Mouse (Mus musculus) hindbrain, postnatal 0 days (tissue): ENCODE measurements around the gene Gimap5. TPM values are rescaled to one million over a fixed set of nuclear protein-coding genes. Genes with fewer than 3 reads are reported as not detected.

Experiments
- ATAC-seq: fragments of 200-750 bp; cut with Nextera tagmentation; 2 replicates; pipeline ENCODE4 v1.8.0; 2017; ENCODE audit warnings: mild to moderate bottlenecking, moderate TSS enrichment, moderate library complexity
- DNase-seq: peaks from one replicate; pipeline ENCODE4 v3.0.0-alpha.2; 2015; ENCODE audit warnings: low spot score
- H3K27ac ChIP-seq: fragments of 300-500 bp; sonication (generic); 2 replicates; pipeline ENCODE4 v1.5.1; 2014; ENCODE audit warnings: mild to moderate bottlenecking
- H3K27me3 ChIP-seq: fragments of 300-500 bp; sonication (generic); 2 replicates; pipeline ENCODE4 v1.6.1; 2014; ENCODE audit warnings: low read length, mixed read lengths; ENCODE audit not compliant: insufficient read depth
- H3K36me3 ChIP-seq: fragments of 300-500 bp; sonication (generic); 2 replicates; pipeline ENCODE4 v1.6.1; 2014; ENCODE audit warnings: low read length, mixed read lengths; ENCODE audit not compliant: insufficient read depth
- H3K4me1 ChIP-seq: fragments of 300-500 bp; sonication (generic); 2 replicates; pipeline ENCODE4 v1.6.1; 2014; ENCODE audit warnings: antibody characterized with exemption, low read length, mixed read lengths; ENCODE audit not compliant: insufficient read depth
- H3K4me2 ChIP-seq: fragments of 300-500 bp; sonication (generic); 2 replicates; pipeline ENCODE4 v1.6.1; 2014; ENCODE audit warnings: low read depth, mild to moderate bottlenecking, low read length, moderate library complexity, mixed read lengths
- H3K4me3 ChIP-seq: fragments of 300-500 bp; sonication (generic); 2 replicates; pipeline ENCODE4 v1.5.1; 2014; ENCODE audit warnings: low read length
- H3K9ac ChIP-seq: fragments of 300-500 bp; sonication (generic); replicated peaks from 2 replicates; pipeline ENCODE4 v1.6.1; 2014; ENCODE audit warnings: mild to moderate bottlenecking, low read length, moderate library complexity, mixed read lengths
- H3K9me3 ChIP-seq: fragments of 300-500 bp; sonication (generic); 2 replicates; pipeline ENCODE4 v1.6.1; 2016; ENCODE audit warnings: low read length, mixed read lengths
- CTCF ChIP-seq: IDR thresholded peaks from 2 replicates; pipeline ENCODE4 v1.5.1; 2016; ENCODE audit warnings: antibody characterized with exemption, control low read depth, low read depth
- WGBS: fragments of 180-500 bp; shearing (Covaris S2); extraction: QIAGEN DNeasy Blood & Tissue Kit; methylation state at CpG from one replicate; pipeline ENCODE4 v1.1.7; 2014; 5-methylcytosine and 5-hydroxymethylcytosine counted together
- polyA plus RNA-seq: library from polyadenylated mRNA; unstranded; fragments of >200 nt; fragmentation: Nextera tagmentation; extraction: Ambion mirVana; gene quantifications from 2 replicates; pipeline ENCODE4 v1.2.1, GENCODE M21; 2015
- total RNA-seq: library from RNA; depleted of rRNA; stranded (reverse); fragments of >200 nt; gene quantifications from 2 replicates; pipeline ENCODE4 v1.2.3, GENCODE M21; 2014; rRNA removed

Gene Gimap5
- total RNA-seq (0.68 and 5.1 TPM in 2 replicates), polyA plus RNA-seq (1.9 and 2.4 TPM in 2 replicates)

GRCm38 (mm10) chr6:48745959-48746889 lies at the start of gene Gimap5:
Gene Gimap5 (plus strand): TSS chr6:48746197.
- H3K9me3 ChIP-seq = no peaks in the 10 kb centered on the region

GRCm38 (mm10) chr6:48696830-48697554 lies 49.0 kb upstream of the Gimap5 start:
- no peaks in the 10 kb centered on the region for H3K36me3 ChIP-seq
- no peak overlapping the region for H3K9ac ChIP-seq
- ATAC-seq (no peak), DNase-seq (no peak)
- WGBS = 83% methylated on average over 4 of the region's 4 CpGs
- no peaks in the 10 kb centered on the region for H3K4me1 ChIP-seq
- no peak overlapping the region for H3K27ac ChIP-seq
- no peak overlapping the region for H3K4me2 ChIP-seq
- H3K27me3 ChIP-seq = no peaks in the 10 kb centered on the region
- TF ChIP-seq CTCF = no peak
- no peak overlapping the region for H3K4me3 ChIP-seq
- no peaks in the 10 kb centered on the region for H3K9me3 ChIP-seq

More at GRCm38 (mm10) chr6:48745959-48746889, at the start of gene Gimap5:
- Histone ChIP-seq H3K4me3 (no peak within 1 kb of the TSS), H3K4me2 (peak within 1 kb of the TSS; percentile 25; the same call in 1 of the 2 replicates), H3K27me3 (no peaks in the 10 kb centered on the region), H3K9ac (no peak within 1 kb of the TSS), H3K27ac (0 out of 2 replicates have a peak within 1 kb of the TSS, but pooled peaks have one; percentile 16), H3K4me1 (peaks cover 5% of the 10 kb centered on the region; the same call in 1 of the 2 replicates), H3K36me3 (no peaks in the 10 kb centered on the region)
- ATAC-seq (no peak), DNase-seq (peak; percentile 59)
- TF ChIP-seq CTCF = peak; percentile 69
- WGBS = 39% methylated on average over 16 of the region's 16 CpGs

- Histone ChIP-seq H3K4me1 (no peaks in the 10 kb centered on the region), H3K27me3 (no peaks in the 10 kb centered on the region), H3K9ac (no peak overlapping the region), H3K27ac (no peak overlapping the region), H3K9me3 (no peaks in the 10 kb centered on the region), H3K36me3 (no peaks in the 10 kb centered on the region), H3K4me2 (no peak overlapping the region), H3K4me3 (no peak overlapping the region)
- no peak for TF ChIP-seq CTCF
- DNase-seq (no peak), ATAC-seq (no peak)
- WGBS = 62% methylated on average over 1 of the region's 1 CpGs
Observed at GRCm38 (mm10) chr6:48697555-48697930, 48.5 kb upstream of the Gimap5 start.

- Histone ChIP-seq H3K36me3 (no peaks in the 10 kb centered on the region), H3K4me1 (no peaks in the 10 kb centered on the region), H3K9me3 (no peaks in the 10 kb centered on the region), H3K4me2 (no peak overlapping the region), H3K9ac (no peak overlapping the region), H3K27me3 (no peaks in the 10 kb centered on the region), H3K4me3 (no peak overlapping the region), H3K27ac (no peak overlapping the region)
- no peak for DNase-seq
- 84% methylated on average over 7 of the region's 7 CpGs for WGBS
- ATAC-seq = no peak
- no peak for TF ChIP-seq CTCF
Observed at GRCm38 (mm10) chr6:48698066-48698856, 47.7 kb upstream of the Gimap5 start.

- Histone ChIP-seq H3K36me3 (no peaks in the 10 kb centered on the region), H3K27ac (no peak overlapping the region), H3K9ac (no peak overlapping the region), H3K9me3 (no peaks in the 10 kb centered on the region), H3K4me1 (no peaks in the 10 kb centered on the region), H3K4me3 (no peak overlapping the region), H3K4me2 (no peak overlapping the region), H3K27me3 (no peaks in the 10 kb centered on the region)
- ATAC-seq (no peak), DNase-seq (no peak)
- TF ChIP-seq CTCF = no peak
- WGBS = 90% methylated on average over 3 of the region's 3 CpGs
Observed at GRCm38 (mm10) chr6:48698888-48699287, 47.1 kb upstream of the Gimap5 start.

GRCm38 (mm10) chr6:48700251-48701075 lies 45.5 kb upstream of the Gimap5 start:
- no peaks in the 10 kb centered on the region for H3K4me1 ChIP-seq
- no peak for TF ChIP-seq CTCF
- ATAC-seq (no peak), DNase-seq (no peak)
- no peaks in the 10 kb centered on the region for H3K36me3 ChIP-seq
- H3K9ac ChIP-seq = no peak overlapping the region
- no peaks in the 10 kb centered on the region for H3K9me3 ChIP-seq
- WGBS = 58% methylated on average over 5 of the region's 5 CpGs
- no peaks in the 10 kb centered on the region for H3K27me3 ChIP-seq
- H3K4me2 ChIP-seq = no peak overlapping the region
- no peak overlapping the region for H3K27ac ChIP-seq
- no peak overlapping the region for H3K4me3 ChIP-seq
